Mouse (Mus musculus) liver, embryonic 14.5 days (tissue): ENCODE measurements at regions not wholly inside any gene's neighbourhood (a gene's known extent, or its start where the extent isn't known, plus 50 kb on each side); places are given as distances from the start of the nearest gene placed in this dataset.

Experiments used
- ATAC-seq: fragments of 200-750 bp; cut with Nextera tagmentation; 2 replicates; pipeline ENCODE4 v1.8.0; 2017; ENCODE audit warnings: moderate number of reproducible peaks, mild to moderate bottlenecking, moderate library complexity; ENCODE audit not compliant: insufficient read depth
- DNase-seq, 3 experiments: peaks; one replicate each; pipeline ENCODE4 v3.0.0-alpha.2; 2012 to 2013; ENCODE audit warnings: low read depth in 3 of 3, low spot score in 3 of 3
- H3K27ac ChIP-seq: fragments of 300-500 bp; sonication (generic); 2 replicates; pipeline ENCODE4 v1.5.1; 2014; ENCODE audit warnings: moderate library complexity, mild to moderate bottlenecking, control low read depth, inconsistent platforms
- H3K27me3 ChIP-seq: fragments of 300-500 bp; sonication (generic); 2 replicates; pipeline ENCODE4 v1.6.1; 2014; ENCODE audit warnings: mild to moderate bottlenecking, low read length, moderate library complexity; ENCODE audit not compliant: control insufficient read depth, insufficient read depth
- H3K36me3 ChIP-seq: fragments of 300-500 bp; sonication (generic); replicated peaks from 2 replicates; pipeline ENCODE4 v1.6.1; 2014; ENCODE audit warnings: low read depth; ENCODE audit not compliant: control insufficient read depth, insufficient read depth
- H3K4me1 ChIP-seq, 2 experiments: fragments of 200-500 bp in 1 of 2; fragments of 300-500 bp in 1 of 2; sonication (generic) in 1 of 2; replicated peaks; 2 replicates each; pipeline ENCODE4 v1.6.1; 2012 to 2014; ENCODE audit warnings: antibody characterized with exemption in 1 of 2, inconsistent platforms in 1 of 2, low read length in 1 of 2; ENCODE audit not compliant: control insufficient read depth in 2 of 2, insufficient read depth in 2 of 2
- H3K4me2 ChIP-seq: fragments of 300-500 bp; sonication (generic); 2 replicates; pipeline ENCODE4 v1.6.1; 2014; ENCODE audit warnings: low read depth, mild to moderate bottlenecking, control low read depth, moderate library complexity
- H3K4me3 ChIP-seq, 2 experiments: fragments of 200-500 bp in 1 of 2; fragments of 300-500 bp in 1 of 2; sonication (generic) in 1 of 2; 2 replicates each; pipeline ENCODE4 v1.5.1; 2012 to 2014; ENCODE audit warnings: low read depth in 2 of 2, low read length in 2 of 2, mild to moderate bottlenecking in 2 of 2, control low read depth in 1 of 2, inconsistent platforms in 1 of 2, moderate library complexity in 1 of 2; ENCODE audit not compliant: insufficient read depth in 1 of 2
- H3K9ac ChIP-seq: fragments of 300-500 bp; sonication (generic); replicated peaks from 2 replicates; pipeline ENCODE4 v1.6.1; 2014; ENCODE audit warnings: mild to moderate bottlenecking, control low read depth, moderate library complexity
- H3K9me3 ChIP-seq: fragments of 300-500 bp; sonication (generic); 2 replicates; pipeline ENCODE4 v1.6.1; 2016; ENCODE audit warnings: low read length, mixed read lengths; ENCODE audit not compliant: control insufficient read depth
- CTCF ChIP-seq: IDR thresholded peaks from 2 replicates; pipeline ENCODE4 v1.5.1; 2016; ENCODE audit warnings: antibody characterized with exemption, low read depth, control low read depth
- EP300 ChIP-seq: IDR thresholded peaks from 2 replicates; pipeline ENCODE4 v1.6.1; 2016; ENCODE audit warnings: antibody characterized with exemption, low read depth
- WGBS: fragments of 180-500 bp; shearing (Covaris S2); extraction: QIAGEN DNeasy Blood & Tissue Kit; methylation state at CpG from one replicate; pipeline ENCODE4 v1.1.7; 2014; ENCODE audit not compliant: insufficient replicate concordance; 5-methylcytosine and 5-hydroxymethylcytosine counted together

DNA sequence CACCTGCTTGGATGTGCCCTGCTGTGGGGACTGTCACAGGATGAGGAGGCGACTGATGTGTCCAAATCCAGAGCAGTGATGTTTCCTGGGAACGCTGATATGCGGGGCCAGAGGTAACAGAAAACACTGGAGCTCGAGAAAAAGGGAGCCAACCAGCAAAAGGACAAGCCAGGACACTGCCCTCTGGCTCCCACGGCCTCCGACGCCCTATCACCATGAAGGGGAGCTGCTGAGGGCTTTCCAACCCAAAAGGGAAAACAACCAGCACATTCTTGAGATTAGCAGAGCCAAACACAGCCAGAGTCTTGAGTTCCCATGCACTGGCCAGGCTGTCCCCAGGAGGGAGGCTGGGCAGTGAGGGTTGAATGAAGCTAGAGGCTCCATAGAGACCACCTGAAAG lies 74.2 kb upstream of the Mrps22 start:
- no peak overlapping the region for H3K4me2 ChIP-seq
- H3K9me3 ChIP-seq, result no peaks in the 10 kb centered on the region
- DNase-seq, result no peak
- H3K9ac ChIP-seq, result no peak overlapping the region
- TF ChIP-seq CTCF (no peak), EP300 (no peak)
- 48% methylated on average over 7 of the region's 7 CpGs for WGBS
- H3K27me3 ChIP-seq, result no peaks in the 10 kb centered on the region
- no peak overlapping the region for H3K27ac ChIP-seq
- H3K4me3 ChIP-seq, result no peak overlapping the region
- no peaks in the 10 kb centered on the region for H3K4me1 ChIP-seq
- no peak for ATAC-seq
- H3K36me3 ChIP-seq, result no peaks in the 10 kb centered on the region

GRCm38 (mm10) chr9:98673461-98674114 lies 72.1 kb upstream of the Mrps22 start:
- WGBS, result 60% methylated on average over 13 of the region's 13 CpGs
- H3K36me3 ChIP-seq, result no peaks in the 10 kb centered on the region
- no peak overlapping the region for H3K4me2 ChIP-seq
- no peak for DNase-seq
- H3K4me3 ChIP-seq, result no peak overlapping the region
- TF ChIP-seq EP300 (no peak), CTCF (no peak)
- no peaks in the 10 kb centered on the region for H3K4me1 ChIP-seq
- H3K9ac ChIP-seq, result no peak overlapping the region
- ATAC-seq, result no peak
- H3K27me3 ChIP-seq, result no peaks in the 10 kb centered on the region
- H3K9me3 ChIP-seq, result no peaks in the 10 kb centered on the region
- no peak overlapping the region for H3K27ac ChIP-seq

GRCm38 (mm10) chr9:98672361-98672760 lies 70.9 kb upstream of the Mrps22 start:
- DNase-seq, result no peak
- Histone ChIP-seq H3K27ac (no peak overlapping the region), H3K4me2 (no peak overlapping the region), H3K27me3 (no peaks in the 10 kb centered on the region), H3K4me3 (no peak overlapping the region), H3K36me3 (no peaks in the 10 kb centered on the region), H3K9ac (no peak overlapping the region), H3K4me1 (no peaks in the 10 kb centered on the region), H3K9me3 (no peaks in the 10 kb centered on the region)
- TF ChIP-seq EP300, result no peak
- no peak for TF ChIP-seq CTCF
- no peak for ATAC-seq
- WGBS, result 47% methylated on average over 9 of the region's 9 CpGs

GRCm38 (mm10) chr9:98668423-98669330 lies 67.2 kb upstream of the Mrps22 start:
- no peaks in the 10 kb centered on the region for H3K36me3 ChIP-seq
- ATAC-seq, result no peak
- H3K27ac ChIP-seq, result no peak overlapping the region
- no peak overlapping the region for H3K9ac ChIP-seq
- H3K27me3 ChIP-seq, result no peaks in the 10 kb centered on the region
- H3K4me1 ChIP-seq, result no peaks in the 10 kb centered on the region
- no peak overlapping the region for H3K4me3 ChIP-seq
- TF ChIP-seq CTCF (no peak), EP300 (no peak)
- H3K9me3 ChIP-seq, result no peaks in the 10 kb centered on the region
- DNase-seq, result no peak
- WGBS, result 67% methylated on average over 23 of the region's 23 CpGs
- no peak overlapping the region for H3K4me2 ChIP-seq

- Histone ChIP-seq H3K9ac (no peak overlapping the region), H3K27me3 (no peaks in the 10 kb centered on the region), H3K4me3 (no peak overlapping the region), H3K36me3 (no peaks in the 10 kb centered on the region), H3K4me2 (no peak overlapping the region), H3K9me3 (no peaks in the 10 kb centered on the region), H3K4me1 (no peaks in the 10 kb centered on the region), H3K27ac (no peak overlapping the region)
- 67% methylated on average over 3 of the region's 3 CpGs for WGBS
- ATAC-seq, result no peak
- TF ChIP-seq CTCF (no peak), EP300 (no peak)
- no peak for DNase-seq
Measured at GRCm38 (mm10) chr9:98667072-98667471, 65.6 kb upstream of the Mrps22 start.
